Mouse (Mus musculus) gastrocnemius, postnatal 14 days (tissue): ENCODE results near the gene Ryr2. TPM values are rescaled to one million over a fixed set of nuclear protein-coding genes. Genes with fewer than 3 reads are reported as not detected.
"Not testable (repeated sequence)": the region's sequence is repeated elsewhere in the genome, so short reads cannot be mapped to it uniquely, and the experiment has no call there.

ENCODE experiments used
- DNase-seq: peaks from one replicate; pipeline ENCODE4 v3.0.0; 2021; ENCODE audit warnings: mixed read lengths
- intact Hi-C: fragments of 180-260 bp; cut with DNase I; formaldehyde crosslinking; loops from one replicate; pipeline ENCODE4 v1.15.1; 2025; ENCODE audit warnings: low total_unique reads
- long read RNA-seq, 2 experiments: library from polyadenylated mRNA; stranded (forward); transcript quantifications; one replicate each; pipeline ENCODE4 v2.0.0; 2021
- total RNA-seq, 2 experiments: library from RNA; stranded (reverse); gene quantifications; 2 replicates each; pipeline ENCODE4 v1.2.3; 2021

Ryr2 gene
- under 1 TPM; 0.23 to 0.40 TPM for total RNA-seq
- long read RNA-seq, experiment 1: 0 reads
- long read RNA-seq, experiment 2: 0 reads

GRCm38 (mm10) chr13:12106662-12107632 is at the start of gene Ryr2:
Gene Ryr2, minus strand, starts transcription at chr13:12106945.
- peak; percentile 35 for DNase-seq
- intact Hi-C loops: no loop called here

GRCm38 (mm10) chr13:12153922-12154321 is 47.2 kb upstream of the Ryr2 start:
- no peak for DNase-seq
- intact Hi-C loops: no loop called here

- intact Hi-C loops: no loop called here
Measured at GRCm38 (mm10) chr13:12146918-12147507, 40.3 kb upstream of the Ryr2 start.

GRCm38 (mm10) chr13:12146402-12146801 is 39.7 kb upstream of the Ryr2 start:
- intact Hi-C loops: no loop called here

More at GRCm38 (mm10) chr13:12146918-12147507, 40.3 kb upstream of the Ryr2 start:
- no peak for DNase-seq

GRCm38 (mm10) chr13:12143347-12143746 is 36.6 kb upstream of the Ryr2 start:
- intact Hi-C loops: no loop called here

More at GRCm38 (mm10) chr13:12146402-12146801, 39.7 kb upstream of the Ryr2 start:
- no peak for DNase-seq

GRCm38 (mm10) chr13:12136461-12136860 is 29.7 kb upstream of the Ryr2 start:
- intact Hi-C loops, DNase-seq: not testable (repeated sequence)

More at GRCm38 (mm10) chr13:12143347-12143746, 36.6 kb upstream of the Ryr2 start:
- no peak for DNase-seq

- DNase-seq: no peak
- intact Hi-C loops: no loop called here
Measured at GRCm38 (mm10) chr13:12133549-12133948, 26.8 kb upstream of the Ryr2 start.

- DNase-seq: no peak
- intact Hi-C loops: no loop called here
Measured at GRCm38 (mm10) chr13:12132160-12132710, 25.5 kb upstream of the Ryr2 start.

- DNase-seq: no peak
- intact Hi-C loops: no loop called here
Measured at GRCm38 (mm10) chr13:12129121-12129520, 22.4 kb upstream of the Ryr2 start.

GRCm38 (mm10) chr13:12126099-12126498 is 19.4 kb upstream of the Ryr2 start:
- no peak for DNase-seq
- intact Hi-C loops: no loop called here

GRCm38 (mm10) chr13:12124940-12125540 is 18.3 kb upstream of the Ryr2 start:
- peak; percentile 60 for DNase-seq
- intact Hi-C loops: no loop called here

- intact Hi-C loops: no loop called here
- DNase-seq: no peak
Measured at GRCm38 (mm10) chr13:12115551-12115950, 8.8 kb upstream of the Ryr2 start.

- intact Hi-C loops: no loop called here
- DNase-seq: no peak
Measured at GRCm38 (mm10) chr13:12114816-12115215, 8.1 kb upstream of the Ryr2 start.

GRCm38 (mm10) chr13:12108955-12109354 is 2.2 kb upstream of the Ryr2 start:
- intact Hi-C loops: no loop called here
- no peak for DNase-seq

GRCm38 (mm10) chr13:12105830-12106628 is 716 bp downstream of the Ryr2 start:
- peak; percentile 6 for DNase-seq
- intact Hi-C loops: no loop called here

- DNase-seq: no peak
- intact Hi-C loops: no loop called here
Measured at GRCm38 (mm10) chr13:12105231-12105829, 1.4 kb downstream of the Ryr2 start.

GRCm38 (mm10) chr13:12104318-12104717 is 2.4 kb downstream of the Ryr2 start:
- intact Hi-C loops: no loop called here
- no peak for DNase-seq

GRCm38 (mm10) chr13:12103017-12103416 is 3.7 kb downstream of the Ryr2 start:
- no peak for DNase-seq
- intact Hi-C loops: no loop called here

GRCm38 (mm10) chr13:12099446-12099845 is 7.3 kb downstream of the Ryr2 start:
- intact Hi-C loops: no loop called here
- DNase-seq: no peak
